Mouse (Mus musculus): Measurements from ENCODE around the gene Gm20479. TPM values are rescaled to one million over a fixed set of nuclear protein-coding genes. Genes with fewer than 3 reads are reported as not detected.

Gene Gm20479
- total RNA-seq, 2 experiments from 2014 or later: 1.7 TPM; not detected in 1

DNA sequence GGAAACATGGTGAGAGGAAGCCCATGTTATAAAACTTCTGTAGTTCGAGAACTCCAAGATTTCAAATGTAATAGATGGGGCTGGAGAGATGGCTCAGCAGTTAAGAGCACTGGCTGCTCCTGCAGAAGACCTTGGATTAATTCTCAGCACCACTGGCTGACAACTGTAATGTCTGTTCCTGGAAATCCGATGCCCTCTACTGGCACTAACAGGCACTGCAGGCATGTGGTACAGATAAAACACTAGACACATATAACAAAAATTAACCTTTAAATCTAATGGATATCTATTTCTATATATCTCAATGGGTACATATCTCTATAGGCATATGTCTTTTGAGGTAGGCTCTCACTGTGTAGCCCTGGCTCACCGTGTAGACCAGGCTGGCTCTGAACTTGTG, 42.8 kb downstream of the Gm20479 start:
- no peak for DNase-seq (ENCODE audit: low spot score in 2 of 2)

DNA sequence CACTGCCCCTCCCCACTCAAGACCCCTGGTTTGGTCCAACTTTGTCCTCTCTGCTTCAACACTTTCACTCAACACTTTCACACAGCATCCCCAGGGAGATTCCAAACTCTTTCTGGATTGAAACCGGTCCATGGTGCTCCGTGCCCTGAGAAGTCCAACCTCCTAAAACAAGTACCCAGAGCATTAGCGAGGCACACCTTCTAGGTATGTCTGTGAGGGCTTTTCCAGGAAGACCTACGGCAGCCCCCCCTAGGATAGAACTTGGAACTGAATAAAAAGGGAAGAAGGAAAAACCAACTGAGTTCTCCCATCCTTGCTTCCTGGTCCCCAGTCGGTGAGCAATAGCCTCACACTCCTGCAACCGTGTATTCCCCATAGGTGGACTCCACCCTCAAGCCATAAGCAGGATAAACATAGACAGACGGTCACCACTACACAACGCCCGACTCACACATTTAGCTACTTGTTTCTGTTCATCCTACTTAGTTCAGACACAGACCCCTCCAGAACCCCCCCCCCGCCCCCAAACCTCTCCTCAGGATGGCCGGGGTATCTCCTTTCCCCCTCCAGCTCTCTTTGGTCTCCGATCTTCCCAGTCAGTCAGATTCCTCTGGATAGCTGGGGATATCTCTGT, 45.5 kb downstream of the Gm20479 start:
- no peak for DNase-seq (ENCODE audit: low spot score in 2 of 2)

DNA sequence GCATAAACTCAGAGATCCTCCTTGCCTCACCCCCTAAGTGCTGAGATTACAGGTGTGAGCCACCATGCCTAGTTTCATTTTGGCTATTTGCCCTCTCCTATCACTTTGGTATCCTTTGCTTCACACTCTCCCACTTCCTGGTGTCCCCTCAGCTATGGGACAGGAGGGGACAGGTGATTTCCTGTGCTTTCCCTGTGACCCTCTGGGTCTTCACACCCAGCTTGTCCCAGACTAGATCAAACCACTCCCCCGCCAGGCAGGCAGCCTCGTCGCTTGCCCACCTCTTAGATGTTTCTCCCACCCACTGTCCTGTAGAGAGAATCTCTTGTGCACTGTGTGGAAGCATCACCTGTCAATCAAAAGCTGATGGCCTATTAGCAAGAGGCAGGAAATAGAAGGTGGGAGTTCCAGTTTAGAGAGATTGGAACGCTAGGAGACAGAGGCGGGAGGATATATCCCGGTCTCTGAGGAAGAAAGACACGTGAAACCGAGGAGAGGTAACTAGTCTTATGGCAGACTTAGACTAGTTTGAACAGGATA, 46.2 kb downstream of the Gm20479 start:
- no peak for DNase-seq (ENCODE audit: low spot score in 2 of 2)

DNA sequence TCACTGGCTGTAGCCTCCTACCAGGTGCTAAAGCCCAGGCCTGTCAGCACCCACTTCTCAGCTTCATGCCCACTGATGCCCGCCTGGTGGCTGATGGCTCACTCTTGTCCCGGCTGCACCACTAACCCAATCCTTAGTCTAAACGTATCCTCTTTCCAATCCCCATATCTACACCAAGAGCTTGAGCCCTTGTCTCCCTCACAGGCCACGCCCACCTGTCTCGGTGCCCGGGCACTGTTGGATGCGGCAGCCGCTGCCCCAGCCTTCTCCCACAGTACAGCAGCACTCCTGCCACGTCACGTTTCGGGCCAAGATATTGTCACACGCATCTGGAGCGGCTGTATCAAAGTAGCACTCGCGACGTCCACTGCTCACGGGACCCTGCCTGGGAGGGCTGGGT, 46.9 kb downstream of the Gm20479 start:
- no peak for DNase-seq (ENCODE audit: low spot score in 2 of 2)

DNA sequence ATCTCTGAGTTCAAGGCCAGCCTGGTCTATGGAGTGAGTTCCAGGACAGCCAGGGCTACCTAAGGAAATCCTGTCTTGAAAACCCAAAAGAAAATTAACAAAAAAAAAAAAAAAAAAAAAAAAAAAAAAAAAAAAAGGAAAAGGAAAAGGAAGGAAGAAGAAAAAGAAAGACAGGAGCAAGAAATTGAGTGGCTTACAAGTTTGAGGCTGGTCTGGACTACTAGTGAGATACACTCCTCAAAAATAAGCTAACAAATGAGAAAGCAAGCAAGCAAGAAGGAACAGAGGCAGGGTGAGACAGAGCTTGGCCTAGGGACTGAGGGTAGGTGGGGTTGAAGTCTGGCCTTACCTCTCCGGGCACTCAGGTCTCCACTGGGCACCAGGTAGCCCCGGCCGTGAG, 47.4 kb downstream of the Gm20479 start:
- DNase-seq (ENCODE audit: low spot score in 2 of 2): no peak

DNA sequence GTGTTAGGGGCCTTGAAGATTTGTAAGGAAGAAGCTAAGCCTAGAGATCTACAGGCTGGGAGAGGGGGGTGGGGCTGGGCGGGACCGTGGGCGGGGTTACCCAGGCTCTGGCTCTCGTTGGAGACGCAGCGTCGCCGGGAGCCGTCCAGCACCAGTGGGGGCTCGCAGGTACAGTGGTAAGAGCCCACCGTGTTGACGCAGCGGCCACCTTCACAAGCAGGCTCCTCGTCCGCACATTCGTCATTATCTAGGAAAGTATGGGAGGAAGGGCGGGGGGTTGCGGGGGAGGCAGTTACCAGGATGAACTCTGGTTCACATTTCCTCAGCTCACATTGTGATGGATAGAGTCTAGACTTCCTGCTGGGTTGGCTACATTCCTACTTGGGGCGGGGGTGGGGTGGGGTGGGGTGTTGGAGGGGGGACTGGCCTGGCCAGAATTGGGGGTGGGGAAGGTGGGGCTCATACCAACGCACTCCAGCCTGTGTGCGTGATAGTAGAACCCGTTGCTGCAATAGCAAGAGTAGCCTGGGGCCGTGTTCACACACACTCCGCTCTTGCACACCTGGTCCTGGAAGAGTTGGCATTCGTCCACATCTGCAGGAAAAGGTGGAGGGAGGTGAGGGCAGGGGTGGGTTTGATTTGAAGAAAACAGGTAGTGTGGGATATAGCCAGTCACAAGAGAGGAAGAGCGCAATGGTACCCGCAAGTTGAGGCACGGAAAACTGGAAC, 48.2 kb downstream of the Gm20479 start:
- DNase-seq (ENCODE audit: low spot score in 2 of 2): no peak

DNA sequence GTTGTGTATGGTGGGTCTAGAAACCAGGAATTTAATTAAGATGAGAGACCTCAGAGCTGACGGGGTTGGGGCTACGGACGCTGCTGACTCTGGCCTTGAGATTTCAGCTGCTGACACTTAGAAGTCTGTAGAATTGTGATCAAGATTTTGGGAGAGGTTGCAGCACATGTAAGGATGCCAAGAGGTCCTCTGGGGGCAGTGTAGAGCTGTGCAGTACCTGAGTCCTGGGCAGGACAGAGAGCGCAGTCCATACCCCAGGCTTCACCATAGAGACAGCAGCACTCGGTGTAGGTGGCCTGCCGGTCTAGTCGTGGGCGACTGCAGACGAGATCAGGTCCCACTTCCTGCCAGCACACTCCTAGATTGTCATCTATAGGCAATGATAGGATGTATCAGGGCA, 49.7 kb downstream of the Gm20479 start:
- no peak for DNase-seq (ENCODE audit: low spot score in 2 of 2)

DNA sequence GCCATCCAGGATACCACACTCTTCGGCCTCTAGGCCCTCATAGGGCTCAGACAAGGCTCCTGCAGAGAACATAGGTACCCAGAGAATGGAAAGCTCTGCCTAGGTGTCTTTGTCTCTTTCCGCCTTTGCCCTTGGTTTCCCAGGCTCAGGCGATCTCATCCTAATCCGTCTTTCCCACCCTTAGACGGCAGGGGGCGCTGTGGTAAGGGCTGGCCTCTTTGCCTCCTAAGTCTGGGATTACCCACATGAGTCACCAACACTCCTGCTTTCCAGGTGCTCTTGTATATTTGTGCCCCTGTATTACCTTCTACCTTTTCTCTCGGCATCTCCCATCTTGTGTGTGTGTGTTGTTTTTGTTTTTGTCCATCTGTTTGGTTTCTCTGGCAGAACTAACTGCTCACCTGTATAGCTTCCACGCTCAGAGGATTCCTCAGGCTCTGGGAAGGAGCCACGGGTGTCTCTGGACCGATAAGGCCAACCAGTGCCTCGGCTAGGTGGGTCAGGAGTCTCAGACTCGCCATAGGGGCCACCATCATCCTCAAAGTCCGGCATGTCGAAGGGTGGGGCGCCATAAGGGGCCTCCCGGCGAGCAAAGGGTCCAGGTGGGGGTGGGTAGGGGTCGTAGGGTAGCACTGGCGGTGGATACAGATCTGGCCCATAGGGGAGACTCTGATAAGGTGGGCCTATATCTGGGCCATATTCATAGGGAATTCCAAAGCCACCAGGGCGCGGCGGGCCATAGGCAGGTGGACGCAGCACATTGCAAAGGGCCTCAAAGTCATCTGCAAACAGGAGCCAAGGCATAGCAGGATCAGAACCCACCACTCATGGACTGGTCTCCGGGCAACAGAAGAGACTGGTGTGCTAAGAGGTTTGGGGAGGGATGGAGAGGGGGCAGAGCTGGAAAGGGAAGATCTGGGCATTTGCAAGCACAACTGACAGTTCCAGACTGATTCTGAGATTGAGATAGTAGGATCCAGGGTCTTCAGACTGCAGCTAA, 50.8 kb downstream of the Gm20479 start:
- no peak for DNase-seq (ENCODE audit: low spot score in 2 of 2)

DNA sequence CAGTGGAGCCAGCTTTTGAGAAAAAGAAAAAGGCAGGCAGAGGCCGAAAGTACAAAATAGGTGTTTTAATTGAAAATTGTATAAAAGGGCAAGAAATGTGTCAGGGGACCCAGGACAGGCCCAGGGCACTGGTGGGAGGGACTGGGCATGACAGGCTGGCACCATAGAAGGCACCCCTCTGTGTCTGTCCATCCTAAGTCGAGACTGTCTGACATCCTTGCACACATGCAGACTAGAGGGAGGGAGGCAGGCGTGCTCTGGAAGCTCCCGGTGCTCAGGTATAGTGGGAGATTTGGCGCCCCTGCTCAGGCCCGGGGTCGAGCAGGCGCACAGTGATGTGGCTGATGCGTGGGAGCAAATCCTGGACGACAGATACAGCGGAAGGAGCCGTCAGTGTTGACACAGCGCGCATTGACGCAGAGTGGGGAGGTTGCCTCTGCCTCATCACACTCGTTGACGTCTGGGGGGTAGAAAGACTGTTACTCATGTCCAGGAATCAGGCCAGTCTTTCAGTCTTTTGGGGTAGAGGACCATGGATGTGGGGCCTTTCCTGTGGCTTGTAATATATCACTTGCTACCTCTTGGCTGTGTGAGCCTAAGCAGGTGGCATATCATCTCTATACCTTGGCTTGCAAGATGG, 52.0 kb downstream of the Gm20479 start:
- no peak for DNase-seq (ENCODE audit: low spot score in 2 of 2)

Other genes with a start within 250 kb of the Gm20479 start
- 100 to 1,000 TPM in 1 of 2 experiments, 1 to 10 TPM in 1; 3.5 to 488 TPM for gene Cyp2f2, start 237.5 kb downstream of the Gm20479 start, total RNA-seq (2021)
- gene Cyp2t4, start 203.7 kb downstream of the Gm20479 start, total RNA-seq (2021): not detected
- gene Egln2, start 190.6 kb downstream of the Gm20479 start, total RNA-seq (2021): 100 to 1,000 TPM in 1 of 2 experiments, 10 to 100 TPM in 1; 76.0 to 106 TPM
- 10 to 100 TPM; 42.9 to 65.1 TPM for gene Rab4b, start 178.5 kb downstream of the Gm20479 start, total RNA-seq (2021)
- gene Gm21983, start 176.3 kb downstream of the Gm20479 start, total RNA-seq (2021): not detected
- under 1 TPM in 1 of 2 experiments, not detected in 1; 0.60 TPM for gene Mia, start 176.3 kb downstream of the Gm20479 start, total RNA-seq (2021)
- 10 to 100 TPM; 23.7 to 24.0 TPM for gene BC024978, start 161.6 kb downstream of the Gm20479 start, total RNA-seq (2021)
- gene Snrpa, start 161.1 kb downstream of the Gm20479 start, total RNA-seq (2021): 10 to 100 TPM; 65.7 to 67.2 TPM
- 10 to 100 TPM; 14.5 to 17.9 TPM for gene Itpkc, start 128.8 kb downstream of the Gm20479 start, total RNA-seq (2021)
- 10 to 100 TPM; 38.2 to 68.0 TPM for gene Coq8b, start 124.4 kb downstream of the Gm20479 start, total RNA-seq (2021)
- 1 to 10 TPM; 6.8 to 7.7 TPM for gene Numbl, start 99.0 kb downstream of the Gm20479 start, total RNA-seq (2021)
- 10 to 100 TPM; 88.5 to 90.6 TPM for gene Ltbp4, start 19.7 kb downstream of the Gm20479 start, total RNA-seq (2021)
- gene Shkbp1, start 1.4 kb downstream of the Gm20479 start, total RNA-seq (2021): 10 to 100 TPM; 18.3 to 19.4 TPM
- 1 to 10 TPM; 2.9 to 3.1 TPM for gene Sptbn4, start 90.3 kb upstream of the Gm20479 start, total RNA-seq (2021)
- gene Blvrb, start 90.6 kb upstream of the Gm20479 start, total RNA-seq (2021): 10 to 100 TPM; 40.1 to 56.1 TPM
- 10 to 100 TPM; 10.6 to 11.5 TPM for gene Sertad3, start 116.3 kb upstream of the Gm20479 start, total RNA-seq (2021)
- gene Sertad1, start 129.5 kb upstream of the Gm20479 start, total RNA-seq (2021): 10 to 100 TPM; 17.3 to 23.7 TPM
- 1 to 10 TPM; 2.6 to 3.0 TPM for gene Prx, start 141.9 kb upstream of the Gm20479 start, total RNA-seq (2021)
- under 1 TPM; 0.26 to 0.40 TPM for gene Hipk4, start 165.8 kb upstream of the Gm20479 start, total RNA-seq (2021)
- 100 to 1,000 TPM; 123 to 147 TPM for gene Pld3, start 195.8 kb upstream of the Gm20479 start, total RNA-seq (2021)
- gene 2310022A10Rik, start 195.8 kb upstream of the Gm20479 start, total RNA-seq (2021): 10 to 100 TPM; 13.5 to 18.9 TPM
- 100 to 1,000 TPM; 209 to 250 TPM for gene Akt2, start 234.1 kb upstream of the Gm20479 start, total RNA-seq (2021)